Mouse (Mus musculus): ENCODE measurements around the gene Rab5a.
"Not testable (repeated sequence)": the region's sequence is repeated elsewhere in the genome, so short reads cannot be mapped to it uniquely, and the experiment has no call there.

The Rab5a gene

DNA sequence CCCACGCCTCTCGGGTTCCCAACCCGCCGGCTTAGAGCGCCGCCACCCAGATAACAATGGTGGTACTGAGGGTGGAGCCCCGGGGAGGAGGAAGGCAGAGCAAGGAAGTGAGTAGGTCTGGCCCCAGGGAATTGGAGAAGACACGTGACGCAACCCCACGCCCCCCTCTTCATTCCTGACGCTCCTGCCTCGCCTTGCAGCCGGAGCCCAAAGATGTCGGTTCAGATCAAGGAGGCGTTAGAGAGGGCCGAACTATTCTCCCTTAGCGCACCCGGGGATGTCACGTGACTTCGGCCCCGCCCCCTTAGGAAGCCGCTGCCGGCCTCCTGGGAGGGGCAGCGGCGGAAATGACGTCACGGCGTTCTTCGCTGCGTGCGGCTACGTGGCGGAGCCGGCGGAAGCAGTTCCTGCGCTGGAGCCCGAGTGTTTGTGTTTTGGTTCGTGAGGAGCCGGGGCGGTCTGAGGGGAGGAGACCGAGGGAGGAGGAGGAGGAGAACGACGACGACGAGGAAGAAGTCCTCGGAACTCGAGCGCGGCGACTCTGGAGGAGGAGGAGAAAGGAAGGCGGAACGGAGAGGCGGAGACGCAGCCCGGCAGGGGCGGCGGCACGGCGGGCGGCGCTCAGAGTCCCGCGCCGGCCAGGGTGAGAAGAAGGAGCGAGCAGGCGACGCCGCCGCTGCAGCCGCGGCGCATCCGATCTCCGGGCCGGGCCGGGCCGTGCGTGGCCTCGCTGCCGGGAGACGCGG lies at the start of gene Rab5a:
Gene Rab5a (plus strand): TSS at position 377 of the 746 bp plus-strand sequence.
- DNase-seq (ENCODE audit: low read depth, low spot score): peak; percentile 99

DNA sequence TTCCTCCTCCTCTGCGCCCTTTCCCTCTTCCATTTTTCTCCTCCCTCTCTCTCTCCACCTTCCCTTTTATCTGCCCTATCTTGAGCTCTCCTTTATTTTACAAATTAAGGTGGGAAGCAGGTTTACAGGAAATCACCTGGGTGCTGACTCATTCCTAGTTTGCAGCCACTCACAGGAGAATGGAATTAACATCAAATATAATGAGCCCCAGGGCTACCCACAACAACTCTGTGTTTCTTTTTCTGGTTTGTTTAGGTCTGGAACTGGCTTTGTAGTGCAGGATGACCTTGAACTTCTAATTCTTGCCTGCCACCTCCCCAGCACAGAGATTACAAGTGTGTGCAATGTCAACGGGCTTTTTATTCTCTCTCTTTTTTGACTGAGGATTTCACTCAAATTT lies 22.9 kb upstream of the Rab5a start:
- no peak for DNase-seq (ENCODE audit: low read depth, low spot score)

DNA sequence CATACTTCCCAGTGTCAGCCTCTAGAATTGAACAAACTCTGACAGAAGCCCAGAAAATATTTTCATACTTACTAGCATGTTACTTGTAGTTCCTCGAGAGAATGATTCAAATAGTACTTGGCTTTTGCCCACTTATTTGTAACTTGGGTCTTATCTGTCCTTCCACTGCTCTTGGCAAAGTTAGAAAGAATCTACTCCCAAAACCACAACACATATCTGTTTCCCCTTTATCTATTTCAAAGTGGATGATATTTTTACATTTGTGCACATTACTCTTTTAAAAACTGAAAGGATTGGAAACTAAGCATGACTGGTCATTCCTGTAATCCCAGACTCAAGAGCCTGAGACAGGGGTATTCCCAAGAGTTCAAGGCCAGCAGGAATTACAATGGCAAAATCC lies 22.3 kb upstream of the Rab5a start:
- no peak for DNase-seq (ENCODE audit: low read depth, low spot score)

DNA sequence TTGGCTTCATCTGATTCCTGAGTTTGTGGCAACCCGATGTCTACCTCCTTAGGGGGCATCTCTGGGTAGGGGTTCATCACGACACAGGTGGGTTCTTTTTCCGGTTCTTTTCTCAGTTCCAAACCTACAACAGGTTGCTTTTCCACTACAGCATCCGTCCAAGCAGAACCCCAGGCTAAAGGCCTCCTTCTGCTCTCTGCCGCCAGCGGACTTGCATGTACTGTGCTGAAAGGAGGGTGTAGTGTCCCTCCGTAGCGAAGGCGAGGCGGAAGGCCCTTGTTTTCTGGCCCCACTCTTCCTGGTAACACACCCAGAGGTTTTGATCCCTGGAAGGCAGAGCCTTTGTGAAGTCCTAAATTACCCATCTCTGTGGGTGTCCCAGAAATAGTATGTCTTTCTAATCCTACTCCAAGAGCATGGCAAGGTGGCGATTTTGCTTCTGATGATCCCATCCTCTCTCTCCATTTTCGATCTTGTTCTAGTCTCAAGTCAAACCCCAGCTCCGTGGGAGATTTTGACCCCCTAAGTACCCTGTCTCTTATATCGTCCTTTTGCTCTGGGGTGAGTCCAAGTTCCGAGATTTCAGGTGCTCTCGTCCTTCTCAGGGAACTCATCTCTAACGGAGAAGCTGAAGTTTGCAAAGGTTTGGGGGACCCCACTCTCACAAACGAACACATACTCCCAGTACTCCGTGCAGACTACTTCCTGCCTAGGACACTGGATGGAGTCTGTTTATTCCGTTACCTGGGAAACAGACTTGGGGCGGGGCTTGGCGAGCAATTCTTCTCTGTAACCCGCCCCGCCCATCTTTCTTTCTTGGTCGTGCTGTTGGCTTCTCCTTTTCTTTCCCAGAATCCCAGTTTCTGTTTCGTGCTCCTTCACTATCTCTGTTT lies 16.2 kb upstream of the Rab5a start, which contains the start of gene Efhb:
Gene Efhb (minus strand): TSS at position 719 of the 893 bp plus-strand sequence.
- DNase-seq (ENCODE audit: low read depth, low spot score): peak; percentile 83

DNA sequence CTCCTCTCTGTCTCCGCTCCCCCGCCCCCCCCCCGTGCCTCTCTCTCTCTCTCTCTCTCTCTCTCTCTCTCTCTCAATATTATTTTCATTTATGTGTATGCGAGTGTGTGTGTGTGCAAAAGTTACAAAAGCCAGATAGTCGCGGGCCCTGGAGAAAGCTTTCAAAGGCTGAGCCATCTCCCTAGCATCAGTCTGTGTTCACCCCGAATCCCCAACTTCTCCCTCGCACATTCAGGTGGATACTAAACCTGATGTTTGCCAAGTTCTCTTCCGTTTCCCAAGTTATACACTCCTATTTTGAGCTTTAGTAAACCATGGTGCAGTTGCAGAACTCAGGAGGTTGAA lies 15.6 kb upstream of the Rab5a start:
- no peak for DNase-seq (ENCODE audit: low read depth, low spot score)

DNA sequence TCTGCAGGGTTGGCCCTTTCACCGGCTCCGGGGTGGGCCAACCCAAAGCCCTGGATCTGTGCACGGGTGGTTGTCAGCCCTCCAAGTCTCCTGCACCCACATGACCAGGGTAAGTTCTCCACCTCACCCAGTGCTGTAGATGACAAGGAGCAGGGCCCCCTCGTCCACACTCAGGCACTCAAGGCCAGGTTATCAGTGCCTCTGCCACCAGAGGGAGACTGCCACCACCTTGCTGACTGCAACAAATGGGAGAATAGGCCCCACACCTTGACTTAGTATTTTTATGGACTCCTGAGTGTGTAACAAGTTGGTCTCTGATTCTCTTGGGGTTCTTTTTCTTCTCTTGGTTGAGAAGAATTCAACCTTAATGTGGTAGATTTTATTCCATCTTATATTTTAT lies 13.5 kb upstream of the Rab5a start:
- DNase-seq (ENCODE audit: low read depth, low spot score): peak; percentile 18

DNA sequence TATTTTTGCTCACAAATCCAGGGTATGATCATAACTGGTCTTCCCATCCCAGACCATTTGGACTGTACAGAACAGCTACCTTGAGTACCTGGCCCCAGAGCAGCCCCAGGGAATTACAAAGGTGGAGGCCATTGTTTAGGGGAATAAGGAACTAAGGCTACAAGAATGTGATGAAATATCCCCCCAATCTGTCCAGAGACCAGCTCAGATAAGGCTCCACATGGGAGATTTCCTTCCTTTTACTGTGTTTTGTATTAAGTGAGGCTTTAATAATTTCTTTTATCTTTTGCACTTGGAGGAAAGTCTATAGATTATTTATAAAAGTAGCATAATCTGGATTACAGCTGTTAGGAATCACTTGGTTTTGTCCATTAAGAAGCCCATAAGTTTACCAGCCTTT lies 10.3 kb upstream of the Rab5a start:
- no peak for DNase-seq (ENCODE audit: low read depth, low spot score)

DNA sequence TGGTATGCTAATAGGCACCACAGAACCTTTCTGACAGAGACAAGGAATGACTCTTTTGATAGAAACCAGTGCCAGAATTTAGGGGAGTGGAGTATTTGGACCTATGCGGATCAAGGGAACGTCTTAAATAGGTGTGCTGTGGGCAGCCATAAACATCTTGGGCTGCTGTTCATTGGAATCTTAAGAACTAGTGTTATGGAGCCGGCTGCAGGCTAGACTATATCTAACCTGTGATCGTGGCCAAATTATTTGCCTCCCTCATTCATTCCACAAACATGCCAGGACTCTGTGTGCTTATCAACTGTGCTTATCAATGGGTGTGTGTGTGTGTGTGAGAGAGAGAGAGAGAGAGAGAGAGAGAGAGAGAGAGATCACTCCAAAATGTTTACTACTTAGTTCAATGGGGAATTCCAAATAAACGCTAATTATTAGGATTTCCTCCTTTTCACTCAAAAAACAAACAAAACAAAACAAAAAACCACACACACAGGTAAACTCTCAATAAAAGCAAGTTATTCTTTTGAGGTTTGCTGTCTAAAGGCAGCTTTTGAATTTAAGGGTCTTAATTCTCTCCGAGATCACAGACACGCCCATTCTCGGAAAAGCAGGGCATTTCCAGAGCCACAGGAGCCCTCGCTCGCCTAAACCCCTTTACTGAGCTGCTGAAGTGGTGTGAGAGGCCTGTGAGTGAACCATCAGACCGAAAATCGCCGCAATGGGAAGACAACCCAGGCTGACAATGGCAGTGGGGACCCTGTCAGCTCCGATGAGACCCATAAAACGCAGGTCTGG lies 772 bp upstream of the Rab5a start:
- no peak for DNase-seq (ENCODE audit: low read depth, low spot score)

DNA sequence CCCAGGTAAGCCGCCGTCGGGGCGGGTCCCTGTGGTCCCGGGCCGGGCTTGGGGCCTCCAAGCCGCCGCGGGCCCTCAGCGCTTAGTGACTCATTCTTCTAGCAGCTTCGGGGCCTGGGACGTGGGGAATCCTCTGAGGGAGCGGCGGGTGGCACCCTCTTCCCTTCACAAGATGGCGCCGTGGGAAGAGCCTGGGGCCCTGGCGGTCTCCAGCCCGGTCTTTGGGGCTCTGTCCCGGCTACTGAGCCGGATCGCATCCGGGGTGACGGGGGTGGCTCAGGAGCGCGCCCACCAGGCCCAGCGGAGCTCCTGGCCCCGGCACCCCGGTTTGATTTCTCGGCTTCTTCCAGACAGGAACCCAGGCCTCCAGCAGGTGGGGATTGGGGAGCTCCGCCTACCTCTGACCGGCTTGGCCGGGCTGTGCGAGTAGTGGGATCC lies 589 bp downstream of the Rab5a start:
- no peak for DNase-seq (ENCODE audit: low read depth, low spot score)

DNA sequence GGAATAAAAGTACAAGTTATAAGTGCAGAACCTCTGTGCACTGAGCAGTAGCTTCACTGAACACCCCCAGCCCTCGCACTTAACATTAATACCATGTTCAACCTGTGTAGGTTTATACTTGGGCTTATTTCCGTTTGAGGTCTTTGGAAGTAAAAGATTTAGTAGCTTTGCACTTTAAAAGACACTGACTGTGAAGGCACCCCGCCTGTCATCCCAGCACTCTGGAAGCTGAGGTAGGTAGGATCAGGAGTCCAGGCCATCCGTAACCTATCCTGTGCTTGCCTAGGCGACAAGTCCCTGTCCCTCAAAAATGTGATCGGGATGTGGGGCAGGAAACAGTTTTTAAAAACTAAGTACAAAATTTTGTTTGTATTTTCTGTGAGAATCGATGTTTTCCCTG lies 1.4 kb downstream of the Rab5a start:
- DNase-seq (ENCODE audit: low read depth, low spot score): peak; percentile 10

DNA sequence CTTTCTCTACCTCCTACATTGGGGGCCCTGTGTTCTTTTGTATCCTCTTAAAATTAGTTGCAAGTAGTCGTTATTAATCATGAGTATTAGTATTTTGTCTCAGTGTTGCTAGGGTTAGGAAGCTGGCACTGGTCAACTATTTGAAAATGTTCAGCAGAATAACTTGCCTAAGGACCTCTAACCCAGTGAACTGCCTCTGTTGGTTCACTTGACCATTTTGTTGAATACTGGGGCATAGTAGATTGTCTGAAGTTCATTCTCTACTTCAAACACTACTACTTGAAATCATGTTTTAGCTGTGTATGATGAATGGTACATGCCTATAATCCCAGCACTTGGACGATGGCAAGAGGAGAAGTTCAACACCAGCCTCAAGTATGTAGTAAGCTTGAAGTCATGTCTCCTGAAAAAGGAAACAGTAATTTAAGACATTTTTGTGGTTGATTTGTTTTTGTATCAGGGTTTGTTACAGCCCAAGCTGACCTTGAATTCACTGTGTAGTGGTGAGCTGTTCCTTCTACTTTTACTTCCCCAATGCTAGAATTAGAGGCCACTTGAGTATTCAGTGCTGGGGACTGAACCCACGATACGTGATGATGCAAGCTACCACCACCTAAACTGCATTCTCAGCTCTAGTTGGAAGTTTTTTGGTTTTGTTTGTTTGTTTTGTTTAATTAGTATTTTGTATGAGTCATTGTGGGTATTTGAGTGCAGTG lies 9.4 kb downstream of the Rab5a start:
- DNase-seq (ENCODE audit: low read depth, low spot score): no peak

DNA sequence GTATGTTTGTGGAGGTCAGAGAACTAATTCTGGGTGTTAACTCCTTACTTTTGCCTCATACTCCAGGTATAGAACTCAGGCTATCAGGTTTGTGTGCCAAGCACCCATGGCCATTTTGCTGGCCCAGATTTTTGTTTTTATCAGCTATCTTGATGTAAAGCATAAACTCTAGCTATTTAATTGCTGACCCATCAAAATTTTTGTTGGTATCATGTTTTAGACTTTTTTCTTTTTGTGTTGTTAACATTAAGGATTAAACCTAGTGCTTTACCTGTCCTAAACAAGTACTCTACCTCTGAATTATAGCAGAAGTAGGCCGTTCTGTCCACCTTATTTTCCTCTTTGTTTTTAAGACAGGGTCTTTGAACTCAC lies 10.0 kb downstream of the Rab5a start:
- no peak for DNase-seq (ENCODE audit: low read depth, low spot score)

DNA sequence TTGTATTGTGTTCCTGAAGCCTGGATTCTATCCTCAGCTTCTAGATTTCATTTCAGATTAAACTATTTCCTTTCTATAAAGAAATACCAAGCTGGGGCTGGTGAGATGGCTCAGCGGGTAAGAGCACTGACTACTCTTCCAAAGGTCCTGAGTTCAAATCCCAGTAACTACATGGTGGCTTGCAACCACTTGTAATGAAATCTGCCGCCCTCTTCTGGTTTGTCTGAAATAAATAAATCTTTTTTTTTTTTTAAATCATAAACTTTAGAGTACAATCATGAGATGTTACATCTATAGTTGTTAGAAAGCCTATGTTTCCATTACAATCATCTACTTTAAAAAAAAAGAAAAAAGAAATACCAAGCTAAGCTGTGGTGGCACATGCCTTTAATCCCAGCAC lies 23.9 kb downstream of the Rab5a start:
- DNase-seq (ENCODE audit: low read depth, low spot score): no peak

DNA sequence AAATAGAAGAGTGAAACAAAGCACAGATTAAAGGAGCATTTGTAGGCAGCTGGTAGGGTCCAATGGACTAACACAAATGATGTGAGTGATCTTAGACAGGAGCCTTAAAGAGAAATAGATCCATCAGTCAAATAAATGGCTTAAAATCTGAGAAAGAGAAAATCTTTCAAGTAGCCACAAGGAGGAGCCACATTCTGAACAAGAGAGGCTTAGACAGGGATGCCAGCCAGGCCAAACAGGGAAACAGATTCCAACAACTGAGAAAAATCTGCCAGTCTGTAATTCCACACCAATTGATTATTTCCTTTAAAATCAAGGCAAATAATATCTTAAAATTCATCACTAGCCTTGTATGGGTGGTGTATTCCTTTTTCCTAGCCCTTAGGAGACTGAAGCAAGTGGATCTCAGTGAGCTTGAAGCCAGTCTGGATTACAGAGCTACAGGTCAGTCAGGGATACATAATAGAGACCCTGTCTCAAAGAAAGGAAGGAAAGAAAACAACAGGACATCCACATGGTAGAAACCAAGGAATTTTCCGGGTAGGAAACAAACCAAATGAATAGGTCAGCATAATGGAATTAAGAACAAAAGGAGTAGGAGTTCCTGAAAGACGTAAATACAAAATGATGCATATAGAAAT lies 33.4 kb downstream of the Rab5a start:
- peak; percentile 16 for DNase-seq (ENCODE audit: low read depth, low spot score)

DNA sequence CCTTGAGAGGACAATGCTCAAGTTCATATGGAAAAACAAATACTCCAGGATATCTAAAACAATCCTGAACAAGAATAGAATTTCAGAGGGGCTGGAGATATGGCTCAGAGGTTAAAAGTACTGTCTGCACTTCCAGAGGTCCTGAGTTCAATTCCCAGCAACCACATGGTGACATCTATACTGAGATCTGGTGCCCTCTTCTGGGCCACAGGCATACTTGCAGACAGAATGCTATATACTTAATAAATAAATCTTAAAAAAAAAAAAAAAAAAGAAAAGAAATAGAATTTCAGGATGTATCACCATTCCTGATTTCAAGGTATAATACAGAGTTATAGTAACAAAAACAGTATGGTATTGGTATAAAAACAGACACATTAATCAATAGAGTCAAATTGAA lies 40.3 kb downstream of the Rab5a start:
- peak; percentile 5 for DNase-seq (ENCODE audit: low read depth, low spot score)

DNA sequence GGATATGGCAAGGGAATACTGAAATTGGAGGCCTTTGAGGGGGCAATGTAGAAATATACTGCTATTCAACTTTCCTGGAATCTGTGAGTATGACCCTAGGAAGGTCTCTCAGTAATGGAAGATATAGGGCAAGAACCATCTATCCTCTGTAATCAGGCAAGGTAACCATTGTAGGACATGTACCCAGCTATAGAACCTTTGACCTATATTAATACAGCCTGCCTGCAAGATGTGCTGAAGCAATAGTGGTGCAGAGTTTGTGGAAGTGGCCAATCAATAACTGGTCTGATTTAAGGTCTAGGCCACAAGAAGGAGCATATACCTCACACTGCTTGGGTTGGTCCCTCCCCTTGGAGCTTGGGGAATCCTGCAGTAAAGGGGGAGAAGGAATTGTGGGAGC lies 41.5 kb downstream of the Rab5a start:
- DNase-seq (ENCODE audit: low read depth, low spot score): no peak

DNA sequence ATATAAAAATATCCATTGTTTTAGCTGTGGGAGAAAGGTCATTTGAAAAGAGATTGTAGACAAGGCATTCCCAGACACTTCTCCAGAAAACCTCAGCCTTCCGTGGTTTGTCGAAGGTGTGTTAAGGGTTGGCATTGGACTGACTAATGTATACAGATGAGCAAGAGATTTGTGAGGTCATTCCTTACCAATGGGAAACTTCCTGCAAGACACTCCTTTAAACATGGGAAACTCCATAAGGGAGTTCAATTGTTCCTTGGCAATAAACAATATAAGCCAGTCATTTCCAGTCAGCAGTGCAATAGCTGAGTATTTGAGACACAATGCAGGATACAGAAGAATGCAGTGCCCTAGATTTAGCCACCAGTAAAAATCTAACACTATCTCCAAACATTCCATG lies 49.0 kb downstream of the Rab5a start:
- DNase-seq (ENCODE audit: low read depth, low spot score): no peak

DNA sequence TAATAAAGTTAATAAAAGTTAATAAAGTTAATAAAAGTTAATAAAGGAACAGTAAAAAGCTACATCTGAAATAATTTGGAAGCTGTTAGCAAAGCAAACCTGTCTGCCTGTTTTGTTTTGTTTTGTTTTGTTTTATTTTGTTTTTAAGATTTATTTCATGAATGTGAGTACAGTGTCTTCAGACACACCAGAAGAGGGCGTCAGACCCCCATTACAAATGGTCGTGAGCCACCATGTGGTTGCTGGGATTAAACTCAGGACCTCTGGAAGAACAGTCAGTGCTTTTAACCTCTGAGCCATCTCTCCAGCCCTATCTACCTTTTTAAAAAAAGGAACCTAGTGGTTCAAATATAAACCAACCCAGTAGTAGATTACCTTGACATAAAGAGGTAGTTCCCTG lies 52.1 kb downstream of the Rab5a start:
- peak; percentile 12 for DNase-seq (ENCODE audit: low read depth, low spot score)

DNA sequence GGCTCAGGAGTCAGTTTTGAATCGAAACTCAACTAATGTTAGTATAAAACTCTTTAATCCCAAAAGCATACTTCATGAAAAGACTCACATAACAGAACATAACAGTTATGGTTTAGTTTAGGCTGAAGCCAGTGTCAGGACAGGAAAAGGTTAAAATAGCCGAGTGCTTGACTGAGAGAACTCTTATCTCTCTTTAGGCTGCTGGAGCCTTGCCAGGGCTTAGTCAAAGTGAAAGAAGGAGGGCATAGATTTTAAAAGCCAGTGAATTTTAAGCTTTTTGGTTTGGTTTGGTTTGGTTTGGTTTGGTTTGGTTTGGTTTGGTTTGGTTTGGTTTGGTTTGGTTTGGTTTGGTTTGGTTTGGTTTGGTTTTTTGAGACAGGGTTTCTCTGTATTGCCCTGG lies 53.4 kb downstream of the Rab5a start:
- peak; percentile 48 for DNase-seq (ENCODE audit: low read depth, low spot score)

DNA sequence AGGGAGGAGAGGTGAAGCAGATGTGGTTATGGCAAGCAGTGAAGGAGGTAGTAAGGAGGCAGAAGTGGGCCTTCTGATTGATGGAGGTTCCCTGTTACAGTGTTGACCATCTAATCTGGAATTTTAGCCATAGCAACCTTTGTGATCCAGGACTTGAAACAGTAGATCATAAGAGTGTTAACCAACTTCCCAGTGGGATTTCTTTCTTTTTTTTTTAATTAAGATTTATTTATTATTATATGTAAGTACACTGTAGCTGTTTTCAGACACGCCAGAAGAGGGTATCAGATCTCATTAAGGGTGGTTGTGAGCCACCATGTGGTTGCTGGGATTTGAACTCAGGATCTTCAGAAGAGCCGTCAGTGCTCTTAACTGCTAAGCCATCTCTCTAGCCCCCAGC lies 60.3 kb downstream of the Rab5a start, which contains the start of gene Pp2d1:
Gene Pp2d1 (minus strand): TSS at position 101 of the 400 bp plus-strand sequence.
- not testable (repeated sequence) for DNase-seq (ENCODE audit: low read depth, low spot score)

DNA sequence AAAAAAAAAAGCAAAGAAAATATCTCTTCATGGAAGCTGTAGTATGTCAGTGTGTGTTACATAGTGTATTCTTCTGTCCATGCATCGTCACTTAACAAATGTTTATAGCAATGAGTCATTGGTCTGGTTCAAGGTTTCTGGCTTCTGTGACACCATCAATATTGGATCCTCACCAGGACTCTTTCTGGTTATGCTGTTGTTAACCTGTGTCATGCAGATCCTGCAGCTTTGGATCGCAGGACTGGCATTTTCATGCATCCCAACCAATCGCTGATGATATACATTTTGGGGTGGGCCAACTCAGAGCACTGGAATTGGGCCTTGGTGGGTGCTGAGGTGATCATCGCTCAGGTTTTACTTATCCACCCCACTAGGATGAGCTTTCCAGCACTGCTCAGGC lies 63.5 kb downstream of the Rab5a start:
- no peak for DNase-seq (ENCODE audit: low read depth, low spot score)

Data from CD4-positive helper T cell, adult 2 months (primary cell).